Mouse (Mus musculus) v-Abl transformed pro-B cells (cell line): ENCODE results near the gene Sgms2.
"Not testable (repeated sequence)": the region's sequence is repeated elsewhere in the genome, so short reads cannot be mapped to it uniquely, and the experiment has no call there.

Source experiments
- in situ Hi-C, 2 experiments: fragments of 400-800 bp; cut with MboI; formaldehyde crosslinking; loops; one replicate each; pipeline ENCODE4 v1.15.1; 2025; ENCODE audit not compliant: unreplicated experiment in 2 of 2

Gene Sgms2

GRCm38 (mm10) chr3:131361960-131362359, 129.3 kb downstream of the Sgms2 start:
- in situ Hi-C loops: no loop called here

DNA sequence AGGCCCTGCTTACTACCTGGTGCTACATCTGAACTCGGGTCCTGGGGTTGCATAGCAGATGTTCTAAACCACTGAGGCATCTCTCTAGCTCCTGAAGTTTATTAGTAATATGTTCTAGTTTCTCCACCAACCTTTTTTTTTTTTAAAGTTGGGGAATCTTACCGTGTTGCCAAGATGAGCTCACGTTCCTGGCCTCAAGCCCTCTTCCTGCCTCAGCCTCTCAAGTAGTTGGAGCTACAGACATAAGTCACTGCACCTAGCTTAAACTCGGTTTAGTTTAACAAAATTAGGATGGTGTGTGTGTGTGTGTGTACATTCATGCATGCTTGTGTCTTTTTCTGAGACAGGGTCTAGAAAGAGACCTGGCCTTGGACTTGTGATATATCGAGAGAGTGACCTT, 132.2 kb downstream of the Sgms2 start:
- in situ Hi-C loops: no loop called here

DNA sequence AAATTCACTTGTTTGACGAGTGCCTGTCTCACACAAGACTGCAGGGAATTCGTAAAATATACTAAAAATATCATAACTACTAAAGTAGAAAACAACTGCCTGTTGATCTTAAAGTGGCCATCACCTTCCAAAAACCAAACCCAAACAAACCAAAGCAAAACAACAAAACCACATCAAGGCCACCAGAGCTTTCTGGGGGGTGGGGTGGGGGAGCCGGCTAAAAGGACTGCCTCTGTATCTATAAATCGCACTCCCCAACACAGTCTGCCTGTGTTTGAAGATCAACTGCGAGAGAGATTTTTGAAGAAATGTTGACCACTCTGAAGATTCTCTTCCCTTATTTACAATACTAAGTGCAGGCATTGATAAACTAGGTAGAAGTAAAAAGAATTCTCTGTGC, 133.0 kb downstream of the Sgms2 start:
- in situ Hi-C loops: no loop called here

DNA sequence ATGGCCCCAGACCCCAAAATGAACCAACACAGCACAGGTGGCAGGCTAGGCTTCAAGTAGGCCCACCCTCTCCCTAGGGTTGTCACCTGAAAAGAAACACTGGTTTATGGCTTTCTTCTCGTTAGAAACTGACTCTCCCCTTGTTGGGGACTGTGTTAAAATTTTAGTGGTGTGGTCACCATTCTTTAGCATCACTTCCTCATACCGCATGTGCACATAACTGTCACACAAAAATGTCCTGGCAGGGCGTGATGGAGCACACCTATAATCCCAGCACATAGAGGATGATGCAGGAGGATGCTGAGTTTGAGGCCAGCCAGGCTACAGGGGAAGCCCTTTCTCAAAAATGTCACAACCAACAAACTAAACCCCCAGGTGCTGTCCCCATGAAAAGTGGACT, 133.6 kb downstream of the Sgms2 start:
- in situ Hi-C loops: no loop called here

DNA sequence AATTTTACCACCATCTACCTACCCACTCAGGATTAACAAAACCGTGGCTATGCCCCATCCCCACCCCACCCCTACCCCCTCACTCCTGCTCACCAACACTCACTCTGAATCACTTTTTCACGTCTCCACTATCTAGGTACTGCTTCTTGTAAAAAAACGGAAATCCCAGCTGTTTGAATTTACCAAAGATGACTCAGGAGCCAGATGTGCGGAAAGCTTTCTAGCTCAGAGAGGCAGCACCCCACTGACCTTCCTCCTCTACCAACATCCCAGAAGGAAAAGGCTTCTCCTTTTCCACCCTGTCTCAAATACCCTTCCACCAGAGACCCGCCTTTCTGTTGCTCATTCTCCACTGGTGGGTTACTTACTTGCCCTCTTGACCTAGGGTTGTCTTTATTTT, 135.2 kb downstream of the Sgms2 start:
- in situ Hi-C loops: no loop called here

DNA sequence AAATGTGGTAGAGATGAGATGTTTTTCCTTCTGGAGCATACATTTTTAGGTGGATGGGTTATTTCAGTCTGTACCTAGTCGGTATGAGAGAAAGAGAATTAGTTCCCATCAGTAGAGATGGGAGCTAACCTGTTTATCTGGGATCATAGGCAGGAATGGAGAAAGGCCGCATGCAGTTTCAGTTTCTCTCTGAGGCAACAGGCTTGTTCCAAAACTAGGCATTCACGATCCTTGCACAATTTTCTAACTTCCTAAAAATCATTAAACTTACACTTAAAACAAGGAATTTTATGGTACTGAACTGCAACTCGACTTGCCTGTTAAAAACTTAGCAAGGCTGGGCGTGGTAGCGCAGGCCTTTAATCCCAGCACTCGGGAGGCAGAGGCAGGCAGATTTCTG, 140.7 kb downstream of the Sgms2 start:
- in situ Hi-C loops: no loop called here

DNA sequence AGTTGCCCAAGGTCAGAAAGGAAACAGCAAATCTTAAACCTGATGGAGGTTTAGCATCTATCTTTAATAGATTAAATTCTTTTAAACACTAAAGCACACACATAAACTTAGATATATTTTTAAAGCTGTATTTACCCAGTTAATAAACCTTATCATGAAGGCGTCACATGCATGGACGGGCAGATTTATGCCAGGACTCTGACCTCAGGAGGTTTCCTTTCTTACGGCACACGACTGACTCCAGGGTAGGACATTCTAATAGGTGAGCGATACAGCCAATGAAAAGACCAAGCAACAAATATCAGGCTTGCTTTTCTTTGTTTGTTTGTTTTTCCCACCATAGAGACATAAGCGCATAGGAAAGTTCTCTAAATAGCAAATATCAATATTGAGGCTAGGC, 142.2 kb downstream of the Sgms2 start:
- in situ Hi-C loops: no loop called here

GRCm38 (mm10) chr3:131348579-131348950, 142.6 kb downstream of the Sgms2 start:
- in situ Hi-C loops: no loop called here

- in situ Hi-C loops: no loop called here
Observed at GRCm38 (mm10) chr3:131347831-131348578, 143.2 kb downstream of the Sgms2 start.

- in situ Hi-C loops: no loop called here
Observed at GRCm38 (mm10) chr3:131345903-131346302, 145.3 kb downstream of the Sgms2 start.

GRCm38 (mm10) chr3:131343311-131343710, 147.9 kb downstream of the Sgms2 start:
- in situ Hi-C loops: no loop called here

DNA sequence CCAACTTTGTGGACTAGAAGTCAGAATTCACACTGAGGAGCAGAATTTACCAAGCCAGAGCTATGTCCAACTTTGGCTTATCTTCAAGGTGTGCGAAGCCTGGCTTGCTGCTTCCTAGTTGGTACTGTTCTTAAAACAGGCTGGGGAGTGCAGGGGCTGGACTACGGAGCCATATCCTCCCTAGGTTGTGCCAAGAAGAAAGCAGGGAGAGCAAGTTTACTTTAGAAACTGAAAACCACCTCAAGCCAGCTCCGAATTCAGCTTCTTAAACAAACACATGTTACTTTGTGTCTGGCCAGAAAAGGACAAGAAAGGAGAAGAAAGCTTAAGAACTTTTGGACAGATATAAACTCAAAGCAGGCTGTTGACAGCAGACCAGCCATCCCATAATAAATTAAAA, 150.3 kb downstream of the Sgms2 start:
- in situ Hi-C loops: no loop called here

DNA sequence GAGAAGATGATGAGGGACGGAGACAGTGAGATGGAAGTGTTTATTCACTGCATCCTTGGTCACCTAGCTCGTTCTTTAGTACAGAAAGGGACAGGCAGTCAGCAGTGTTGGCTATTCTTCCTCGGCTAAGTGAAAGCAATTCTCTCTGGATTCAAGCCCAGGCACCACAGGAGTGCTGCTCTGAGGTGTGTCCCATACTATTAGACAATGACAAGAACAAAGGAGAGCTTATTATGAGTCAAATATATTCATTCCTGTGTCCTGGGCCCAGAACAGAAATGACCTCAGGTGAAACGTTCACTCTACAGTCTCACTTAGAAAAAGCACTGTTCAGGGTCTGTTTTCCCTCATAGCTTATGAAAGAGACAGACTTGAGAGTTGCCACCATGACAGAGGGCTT, 151.9 kb downstream of the Sgms2 start:
- in situ Hi-C loops: no loop called here

DNA sequence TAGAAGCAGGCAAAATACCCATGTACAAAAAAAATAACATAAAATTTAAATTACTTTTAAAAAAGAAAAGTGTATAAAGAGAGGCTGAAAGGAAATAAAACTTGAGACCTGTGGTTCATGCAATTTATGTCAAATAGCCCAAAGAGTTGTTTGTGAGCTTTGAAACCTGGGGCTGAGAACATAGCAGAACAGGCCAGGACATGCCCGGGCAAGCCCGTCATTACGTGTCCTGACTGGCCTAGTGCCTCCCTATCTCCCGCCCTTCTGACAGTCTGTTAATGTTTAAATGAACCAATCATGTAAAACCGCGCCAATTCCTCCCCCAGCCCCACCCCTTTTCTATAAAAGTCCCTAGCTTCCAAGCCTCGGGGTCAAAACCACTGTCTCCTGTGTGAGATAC, 153.5 kb downstream of the Sgms2 start:
- in situ Hi-C loops: not testable (repeated sequence)

GRCm38 (mm10) chr3:131336629-131337028, 154.6 kb downstream of the Sgms2 start:
- in situ Hi-C loops: no loop called here

- in situ Hi-C loops: no loop called here
Observed at GRCm38 (mm10) chr3:131335117-131335547, 156.1 kb downstream of the Sgms2 start.

DNA sequence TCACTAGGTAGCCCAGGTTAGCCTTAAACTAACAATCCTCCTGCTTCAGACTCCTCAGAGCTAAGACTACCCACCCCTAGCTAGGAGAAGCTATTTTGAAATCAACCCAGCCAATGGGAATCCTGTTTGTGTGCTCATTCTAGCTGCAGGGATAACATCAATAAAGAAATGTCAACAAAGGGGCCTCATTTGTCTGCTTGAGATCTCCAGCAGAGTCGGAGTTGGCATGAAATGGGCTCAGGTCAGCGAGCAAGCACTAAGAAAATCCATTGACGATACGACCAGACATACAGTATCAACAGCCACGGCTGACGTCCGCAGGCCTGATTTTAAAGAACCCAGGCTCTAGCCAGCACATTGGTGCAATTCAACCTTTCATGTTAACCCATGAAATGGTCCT, 164.0 kb downstream of the Sgms2 start:
- in situ Hi-C loops: loop anchor here in 1 of 2 experiments (5.0 kb wide), 1 partner anchor 230 kb away; no protein-coding TSS in a partner anchor

- in situ Hi-C loops: loop anchor here in 1 of 2 experiments (5.0 kb wide), 1 partner anchor 231 kb away; no protein-coding TSS in a partner anchor
Observed at GRCm38 (mm10) chr3:131326637-131327036, 164.6 kb downstream of the Sgms2 start.

- in situ Hi-C loops: loop anchor here in 1 of 2 experiments (5.0 kb wide), 1 partner anchor 230 kb away; no protein-coding TSS in a partner anchor
Observed at GRCm38 (mm10) chr3:131322081-131322815, 169.0 kb downstream of the Sgms2 start.

- in situ Hi-C loops: loop anchor here in 1 of 2 experiments (5.0 kb wide), 1 partner anchor 232 kb away; no protein-coding TSS in a partner anchor
Observed at GRCm38 (mm10) chr3:131320184-131320583, 171.0 kb downstream of the Sgms2 start.

DNA sequence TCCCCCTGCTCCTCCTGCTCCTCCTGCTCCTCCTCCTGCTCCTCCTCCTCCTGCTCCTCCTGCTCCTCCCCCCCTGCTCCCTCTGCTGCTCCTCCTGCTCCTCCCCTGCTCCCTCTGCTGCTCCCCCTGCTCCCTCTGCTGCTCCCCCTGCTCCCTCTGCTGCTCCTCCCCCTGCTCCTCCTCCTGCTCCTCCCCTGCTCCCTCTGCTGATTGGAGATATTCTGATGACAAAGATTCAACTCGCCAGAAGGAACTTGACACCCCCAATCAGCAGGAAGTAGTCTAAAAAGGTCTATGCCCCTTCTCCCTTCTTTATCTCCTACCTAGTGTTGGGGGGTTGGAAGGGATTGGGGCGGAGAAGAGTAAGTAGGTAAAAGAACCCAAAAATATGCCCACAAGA, 173.0 kb downstream of the Sgms2 start:
- in situ Hi-C loops: no loop called here

GRCm38 (mm10) chr3:131317126-131317525, 174.1 kb downstream of the Sgms2 start:
- in situ Hi-C loops: no loop called here
